Mouse (Mus musculus) testis, adult 2 months (tissue): ENCODE measurements around the gene Hyal3. TPM values are rescaled to one million over a fixed set of nuclear protein-coding genes. Genes with fewer than 3 reads are reported as not detected.

ENCODE experiments used
- H3K27ac ChIP-seq: fragments of 200-500 bp; 2 replicates; pipeline ENCODE4 v1.5.1; 2012; ENCODE audit warnings: low read depth, low read length; ENCODE audit not compliant: control insufficient read depth, insufficient read depth
- H3K27me3 ChIP-seq: fragments of 200-500 bp; 2 replicates; pipeline ENCODE4 v1.6.1; 2012; ENCODE audit warnings: mild to moderate bottlenecking, low read length, moderate library complexity; ENCODE audit not compliant: control insufficient read depth, insufficient read depth
- H3K36me3 ChIP-seq: fragments of 200-500 bp; 2 replicates; pipeline ENCODE4 v1.6.1; 2012; ENCODE audit warnings: mild to moderate bottlenecking, low read length; ENCODE audit not compliant: control insufficient read depth, insufficient read depth
- H3K4me1 ChIP-seq: fragments of 200-500 bp; 2 replicates; pipeline ENCODE4 v1.6.1; 2012; ENCODE audit warnings: low read length; ENCODE audit not compliant: control insufficient read depth, insufficient read depth
- H3K4me3 ChIP-seq: fragments of 200-500 bp; 2 replicates; pipeline ENCODE4 v1.5.1; 2012; ENCODE audit warnings: low read depth, mild to moderate bottlenecking, low read length, moderate library complexity, mixed read lengths; ENCODE audit not compliant: control insufficient read depth
- CTCF ChIP-seq: fragments of 200-500 bp; IDR thresholded peaks from 2 replicates; pipeline ENCODE4 v1.5.1; 2012; ENCODE audit warnings: low read depth, mild to moderate bottlenecking, inconsistent platforms, low read length, moderate library complexity; ENCODE audit not compliant: control insufficient read depth, insufficient read depth, insufficient replicate concordance
- POLR2A ChIP-seq: fragments of 200-500 bp; IDR thresholded peaks from 2 replicates; pipeline ENCODE4 v1.6.1; 2012; ENCODE audit warnings: low read depth, mild to moderate bottlenecking, inconsistent platforms, low read length, moderate library complexity; ENCODE audit not compliant: control insufficient read depth
- polyA plus RNA-seq: library from polyadenylated mRNA; depleted of rRNA; stranded (reverse); fragments of >200 nt; gene quantifications from 2 replicates; pipeline ENCODE4 v1.2.3, GENCODE M21; 2012

The Hyal3 gene
- polyA plus RNA-seq, 1 experiment, result 1.8 TPM

DNA sequence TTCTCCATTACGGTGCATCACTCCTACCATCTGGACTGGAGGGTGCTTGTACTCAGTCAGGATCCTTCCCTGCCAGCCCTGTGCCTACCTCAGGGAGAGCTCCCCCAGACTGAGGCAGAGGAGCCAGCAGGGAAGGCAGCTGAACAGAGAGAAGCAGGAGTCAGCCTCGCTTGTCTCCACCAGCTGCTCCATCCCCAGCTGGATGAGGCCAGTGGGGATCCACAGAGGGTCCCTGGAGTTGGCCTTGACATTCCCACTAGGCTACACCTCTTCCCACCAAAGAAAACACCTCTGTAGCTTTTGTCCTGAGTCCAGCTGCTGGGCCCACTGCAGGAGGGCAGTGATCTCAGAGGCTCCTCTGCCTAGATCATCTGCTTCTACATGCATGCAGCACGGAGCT is 44.3 kb downstream of the Hyal3 start:
- no peak overlapping the region for H3K4me3 ChIP-seq
- no peaks in the 10 kb centered on the region for H3K27me3 ChIP-seq
- H3K27ac ChIP-seq, result no peak overlapping the region
- H3K4me1 ChIP-seq, result peaks cover 19% of the 10 kb centered on the region
- H3K36me3 ChIP-seq, result no peaks in the 10 kb centered on the region
- no peak for TF ChIP-seq CTCF
- TF ChIP-seq POLR2A, result no peak

- Histone ChIP-seq H3K4me1 (peaks cover 22% of the 10 kb centered on the region), H3K27me3 (no peaks in the 10 kb centered on the region), H3K36me3 (no peaks in the 10 kb centered on the region), H3K4me3 (no peak overlapping the region), H3K27ac (no peak overlapping the region)
- TF ChIP-seq CTCF (no peak), POLR2A (no peak)
Observed at GRCm38 (mm10) chr9:107625351-107626128, 44.9 kb downstream of the Hyal3 start.

- H3K36me3 ChIP-seq, result no peaks in the 10 kb centered on the region
- no peaks in the 10 kb centered on the region for H3K27me3 ChIP-seq
- H3K4me3 ChIP-seq, result no peak overlapping the region
- H3K27ac ChIP-seq, result 0 out of 2 replicates have a peak overlapping the region, but pooled peaks have one; percentile 26
- no peak for TF ChIP-seq POLR2A
- no peak for TF ChIP-seq CTCF
- peaks cover 25% of the 10 kb centered on the region for H3K4me1 ChIP-seq
Observed at GRCm38 (mm10) chr9:107626158-107626843, 45.7 kb downstream of the Hyal3 start.

GRCm38 (mm10) chr9:107626844-107627277 is 46.2 kb downstream of the Hyal3 start:
- H3K36me3 ChIP-seq, result no peaks in the 10 kb centered on the region
- H3K27me3 ChIP-seq, result no peaks in the 10 kb centered on the region
- H3K27ac ChIP-seq, result peak overlapping the region; percentile 26; the same call in 1 of the 2 replicates
- H3K4me3 ChIP-seq, result no peak overlapping the region
- TF ChIP-seq POLR2A, result no peak
- peak; percentile 64; the same call in 1 of the 2 replicates for TF ChIP-seq CTCF
- peaks cover 27% of the 10 kb centered on the region for H3K4me1 ChIP-seq

DNA sequence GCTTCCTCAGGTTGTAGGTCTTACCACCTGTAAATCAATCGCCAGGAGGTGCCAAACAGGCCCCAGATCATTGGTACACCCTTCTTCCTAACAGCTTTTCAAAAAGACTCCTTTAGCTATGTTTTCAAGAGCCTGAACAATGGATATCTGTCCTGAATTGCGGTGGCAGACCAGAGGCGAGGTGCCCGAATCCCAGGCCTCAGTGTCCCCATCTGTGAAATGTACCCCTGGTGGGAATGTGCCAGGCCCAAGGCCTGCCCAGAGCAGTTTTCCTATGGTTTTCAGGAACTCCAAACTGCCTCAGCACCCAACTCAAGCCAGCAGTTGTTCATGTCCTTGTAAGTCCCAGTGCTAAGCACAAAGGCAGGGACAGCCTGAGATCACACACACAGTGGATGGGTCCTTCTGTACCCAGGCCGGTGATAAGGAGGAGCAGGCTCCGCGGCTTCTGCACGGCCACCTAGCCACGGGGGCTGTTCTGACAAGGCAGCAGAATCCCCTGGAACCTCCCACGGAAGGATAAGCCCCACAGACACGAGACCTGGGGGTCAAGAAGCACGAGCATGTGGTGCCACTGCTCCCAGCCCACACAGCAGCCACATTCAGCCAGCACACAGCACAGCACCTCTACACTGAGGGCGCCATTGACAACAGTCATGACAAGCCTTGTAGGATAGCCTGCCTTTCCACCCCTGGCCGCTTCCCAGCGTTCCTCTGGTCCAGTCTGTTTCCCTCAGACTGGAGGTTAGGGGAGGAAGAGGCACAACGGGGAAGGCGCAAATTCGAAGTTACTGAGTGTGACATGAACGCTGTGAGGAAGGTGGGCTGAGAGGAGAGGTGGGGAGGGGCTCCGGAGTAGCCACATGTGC is 47.0 kb downstream of the Hyal3 start:
- peaks cover 35% of the 10 kb centered on the region for H3K4me1 ChIP-seq
- H3K36me3 ChIP-seq, result no peaks in the 10 kb centered on the region
- TF ChIP-seq POLR2A, result 0 out of 2 replicates have a peak, but pooled peaks have one; percentile 41
- no peak for TF ChIP-seq CTCF

DNA sequence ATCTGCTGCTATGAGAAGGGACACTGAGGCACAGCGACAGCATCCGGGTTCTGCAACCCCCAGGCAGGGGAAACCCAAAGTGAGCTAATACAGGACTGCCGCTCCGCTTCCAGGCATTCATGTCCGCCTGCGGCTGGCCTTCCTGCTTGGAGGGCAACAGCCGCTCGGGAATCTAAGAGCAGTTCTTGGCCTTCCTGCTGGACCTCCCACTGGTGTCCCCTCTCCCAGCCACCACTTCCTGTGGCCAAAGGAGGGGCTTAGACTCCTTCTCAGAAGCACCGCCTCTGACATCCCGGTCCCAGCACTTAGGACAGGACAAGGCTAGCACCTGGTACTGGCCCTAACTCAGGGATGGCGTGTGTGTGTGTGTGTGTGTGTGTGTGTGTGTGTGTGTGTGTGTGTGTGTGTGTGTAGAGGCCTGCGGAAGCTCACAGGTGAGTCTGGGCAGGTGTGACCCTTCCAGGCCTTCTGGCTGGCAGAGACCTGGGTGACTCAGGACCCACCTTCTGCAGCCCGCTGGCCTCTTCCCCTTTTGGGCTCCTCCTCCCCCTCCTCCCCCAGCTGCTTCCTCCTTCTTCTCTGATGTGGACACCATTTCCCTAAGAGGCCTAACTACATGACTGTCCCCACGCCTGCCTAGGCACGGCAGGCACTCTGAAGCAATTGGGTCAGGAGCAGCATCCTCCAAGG is 48.2 kb downstream of the Hyal3 start:
- peaks cover 42% of the 10 kb centered on the region for H3K4me1 ChIP-seq
- H3K27me3 ChIP-seq, result no peaks in the 10 kb centered on the region
- TF ChIP-seq CTCF (no peak), POLR2A (no peak)
- no peak overlapping the region for H3K4me3 ChIP-seq
- H3K27ac ChIP-seq, result peak overlapping the region; percentile 49
- H3K36me3 ChIP-seq, result no peaks in the 10 kb centered on the region

More for the DNA sequence above, 47.0 kb downstream of the Hyal3 start:
- no peaks in the 10 kb centered on the region for H3K27me3 ChIP-seq
- peak overlapping the region; percentile 58 for H3K27ac ChIP-seq
- H3K4me3 ChIP-seq, result no peak overlapping the region
